Mouse (Mus musculus): ENCODE results near the gene Fitm2.

GRCm38 (mm10) chr2:163493031-163493430, 20.6 kb upstream of the Fitm2 start:
- TF ChIP-seq POLR2A (IDR thresholded peaks at IDR 0.05; ENCODE audit: low read depth, low read length) (no peak), CTCF (IDR thresholded peaks at IDR 0.05; ENCODE audit: extremely low read depth, insufficient read length, insufficient replicate concordance, low read depth, low read length) (no peak)
